Mouse (Mus musculus): ENCODE data around the gene Tlk2.

Gene Tlk2

DNA sequence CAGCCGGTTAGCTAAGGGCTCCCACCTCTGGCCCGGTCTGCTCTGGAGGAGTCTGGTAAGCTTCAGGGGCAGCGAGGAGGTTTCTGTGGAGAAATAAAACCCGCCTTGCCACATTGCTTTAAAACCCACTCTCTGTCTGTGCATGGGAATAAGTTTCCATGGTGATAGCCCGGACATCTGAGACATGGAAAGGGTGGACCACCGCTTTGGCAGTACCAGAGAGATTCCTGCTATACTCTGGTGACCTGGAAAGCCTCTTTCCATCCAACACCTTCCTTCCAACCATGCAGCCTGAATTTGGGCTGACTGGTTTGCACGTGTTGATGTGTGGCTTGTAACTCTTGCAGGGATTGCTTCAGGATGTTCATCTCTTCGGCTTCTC lies 135.0 kb downstream of the Tlk2 start:
- DNase-seq (ENCODE audit: low read depth) = no peak

DNA sequence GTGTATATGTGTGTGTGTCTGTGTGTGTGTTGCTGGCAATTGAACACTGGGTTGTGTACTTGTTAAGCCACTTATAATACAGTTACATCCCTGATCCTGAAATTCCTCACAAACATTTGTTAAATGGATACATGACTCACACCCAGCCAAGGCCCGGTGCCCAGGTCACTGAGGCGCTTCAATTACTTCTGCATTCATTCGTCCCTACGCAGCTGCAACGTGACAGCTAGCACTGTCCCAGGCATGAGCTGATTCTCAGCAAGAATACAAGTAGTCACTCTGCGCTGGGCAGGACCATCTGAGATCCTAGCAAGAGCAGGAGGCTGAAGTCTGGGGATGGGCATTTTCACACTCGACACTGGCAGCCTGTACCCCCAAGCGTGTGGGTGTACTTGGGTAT lies 136.7 kb downstream of the Tlk2 start:
- peak; percentile 41 for DNase-seq (ENCODE audit: low read depth)

DNA sequence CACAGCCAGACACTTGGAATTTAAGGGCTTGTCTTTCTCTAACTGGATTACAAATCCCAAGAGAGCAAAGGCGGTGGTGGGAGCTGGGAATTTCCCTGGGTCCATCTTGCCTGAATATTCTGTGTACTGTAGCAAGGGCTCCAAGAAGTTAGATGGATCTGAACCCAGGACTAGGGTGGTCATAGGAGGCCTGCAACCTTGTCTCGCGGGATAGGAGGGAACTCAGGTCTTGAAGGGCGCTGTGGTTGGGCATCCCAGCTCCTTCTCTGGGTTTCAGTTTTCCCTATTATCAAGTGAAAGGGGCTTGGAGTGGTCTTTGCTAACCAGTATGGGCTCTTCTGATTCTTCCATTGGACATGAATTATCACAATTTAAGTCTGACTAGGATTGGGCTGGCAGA lies 137.5 kb downstream of the Tlk2 start:
- no peak for DNase-seq (ENCODE audit: low read depth)

DNA sequence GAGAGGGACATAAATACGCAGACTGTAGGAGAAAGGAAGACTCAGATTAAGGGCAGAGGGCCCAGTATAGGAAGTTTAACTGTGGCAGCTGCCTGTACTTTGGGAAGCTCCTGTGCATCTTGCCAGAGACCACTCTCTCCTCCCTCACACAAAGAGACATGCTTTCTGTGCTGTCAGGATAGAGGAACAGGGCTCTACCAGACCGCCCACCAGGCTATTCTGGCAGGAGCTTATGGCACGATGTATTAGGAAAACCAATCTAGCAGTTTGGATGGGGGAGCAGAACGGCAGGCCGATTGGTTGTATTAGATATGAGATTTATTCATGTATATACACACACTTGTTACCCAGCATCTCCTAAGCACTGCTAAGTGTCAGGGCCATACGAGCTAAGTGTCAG lies 139.2 kb downstream of the Tlk2 start:
- DNase-seq (ENCODE audit: low read depth) = no peak

DNA sequence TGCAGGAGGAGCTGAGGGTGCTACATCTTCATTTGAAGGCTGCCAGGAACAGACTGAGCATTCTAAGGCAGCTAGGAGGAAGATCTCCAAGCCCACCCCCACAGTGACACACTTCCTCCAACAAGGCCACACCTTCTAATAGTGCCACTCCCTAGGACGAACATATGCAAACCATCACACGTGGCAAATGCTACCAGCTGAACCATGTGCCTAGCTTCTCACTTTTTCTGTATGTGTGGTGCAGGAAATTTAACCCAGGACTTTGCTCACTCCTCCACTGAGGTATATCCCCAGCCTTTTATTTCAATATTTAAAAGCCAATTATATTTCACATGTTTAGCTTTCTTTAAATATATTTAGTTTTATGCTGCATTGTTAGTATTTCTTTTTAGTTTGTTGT lies 142.5 kb downstream of the Tlk2 start:
- no peak for DNase-seq (ENCODE audit: low read depth)

DNA sequence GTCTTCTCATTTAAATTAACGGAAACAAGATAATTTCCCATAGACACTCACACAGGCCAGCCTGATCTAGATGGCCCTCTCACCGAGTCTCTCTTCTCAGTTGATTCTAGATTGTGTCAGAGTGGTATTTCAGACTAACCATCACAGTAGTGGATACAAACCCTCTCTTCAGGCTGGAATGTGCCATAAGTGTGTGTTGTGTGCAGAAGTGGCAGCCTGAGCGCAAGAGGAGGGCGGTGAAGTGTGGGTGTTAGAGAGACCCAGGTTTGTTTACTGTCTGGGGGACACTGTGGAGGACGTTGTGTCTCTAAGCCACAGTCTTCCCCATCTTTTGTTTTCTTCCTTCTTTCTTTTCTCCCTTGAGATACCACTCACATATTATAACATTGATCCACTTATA lies 144.9 kb downstream of the Tlk2 start:
- DNase-seq (ENCODE audit: low read depth) = no peak

DNA sequence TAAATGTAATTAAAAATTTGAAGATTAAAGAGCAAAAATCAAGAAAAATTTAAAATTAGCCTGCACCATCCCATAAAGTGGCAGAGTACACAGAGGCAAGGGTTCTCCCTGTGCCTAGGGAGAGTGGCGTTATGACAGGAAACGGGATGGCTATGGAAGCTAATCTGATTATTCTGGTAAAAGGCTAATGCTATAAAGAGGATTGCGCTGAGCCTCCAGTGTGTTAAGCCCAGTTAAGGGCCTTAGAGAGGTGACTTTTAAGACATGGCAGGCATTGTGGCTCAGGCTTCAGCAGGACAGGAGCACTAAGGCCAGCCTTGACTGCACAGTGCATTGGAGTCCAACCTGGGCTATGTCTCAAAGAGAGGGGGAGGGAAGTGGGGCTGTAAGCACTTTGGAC lies 148.5 kb downstream of the Tlk2 start:
- DNase-seq (ENCODE audit: low read depth) = no peak

DNA sequence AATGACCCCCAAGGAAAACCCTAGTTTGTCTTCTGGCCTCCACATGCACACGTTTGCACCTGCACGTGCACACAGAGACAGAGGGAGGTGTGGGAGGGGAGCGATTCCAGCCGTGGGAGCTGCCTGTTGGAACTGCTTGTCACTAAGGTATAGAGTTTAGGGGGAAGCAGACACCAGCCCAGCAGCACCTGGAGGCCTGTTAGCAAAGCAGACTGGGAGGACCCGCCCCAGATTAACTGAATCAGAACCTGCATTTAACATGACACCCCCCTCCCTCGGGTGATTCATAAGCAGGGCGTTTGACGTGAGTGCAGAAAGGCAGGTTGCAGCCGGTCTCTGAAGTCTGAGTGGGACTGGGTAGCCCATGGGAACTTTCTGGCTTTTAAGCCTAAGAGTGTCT lies 151.4 kb downstream of the Tlk2 start:
- DNase-seq (ENCODE audit: low read depth) = no peak

DNA sequence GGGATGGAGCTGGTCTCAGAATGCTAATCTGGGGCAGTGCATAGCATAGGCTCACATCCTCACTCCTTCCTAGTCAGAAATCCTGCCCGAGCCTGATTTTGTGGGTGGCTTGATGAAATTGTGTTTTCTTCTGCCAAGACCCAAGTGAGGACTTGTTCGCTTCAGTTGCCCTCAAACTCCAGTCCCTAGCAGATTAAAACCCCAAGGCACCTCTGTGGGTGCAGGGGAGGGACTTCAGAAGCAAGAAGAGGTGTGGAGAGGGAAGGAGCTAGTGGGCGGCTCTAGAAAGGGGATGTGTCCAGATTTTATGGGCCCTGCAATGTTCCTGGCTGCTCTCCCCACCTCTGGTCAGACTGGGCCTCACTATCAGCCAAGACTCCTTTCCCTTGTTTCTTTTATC lies 152.5 kb downstream of the Tlk2 start:
- DNase-seq (ENCODE audit: low read depth) = no peak

DNA sequence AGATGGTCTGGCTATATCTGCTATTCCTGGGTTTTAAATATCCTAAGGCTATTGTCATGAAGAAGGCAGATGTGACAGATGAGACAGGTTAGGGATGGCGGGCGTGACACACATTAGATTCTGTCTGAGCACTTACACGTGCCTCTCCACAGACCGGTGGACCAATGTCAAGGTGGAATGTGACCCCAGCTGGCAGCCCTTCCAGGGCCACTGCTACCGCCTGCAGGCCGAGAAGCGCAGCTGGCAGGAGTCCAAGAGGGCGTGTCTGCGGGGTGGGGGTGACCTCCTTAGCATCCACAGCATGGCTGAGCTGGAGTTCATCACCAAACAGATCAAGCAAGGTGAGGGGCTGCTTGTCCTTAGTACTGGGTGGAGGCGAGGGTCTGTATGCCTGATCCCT lies 153.1 kb downstream of the Tlk2 start:
- DNase-seq (ENCODE audit: low read depth) = no peak

DNA sequence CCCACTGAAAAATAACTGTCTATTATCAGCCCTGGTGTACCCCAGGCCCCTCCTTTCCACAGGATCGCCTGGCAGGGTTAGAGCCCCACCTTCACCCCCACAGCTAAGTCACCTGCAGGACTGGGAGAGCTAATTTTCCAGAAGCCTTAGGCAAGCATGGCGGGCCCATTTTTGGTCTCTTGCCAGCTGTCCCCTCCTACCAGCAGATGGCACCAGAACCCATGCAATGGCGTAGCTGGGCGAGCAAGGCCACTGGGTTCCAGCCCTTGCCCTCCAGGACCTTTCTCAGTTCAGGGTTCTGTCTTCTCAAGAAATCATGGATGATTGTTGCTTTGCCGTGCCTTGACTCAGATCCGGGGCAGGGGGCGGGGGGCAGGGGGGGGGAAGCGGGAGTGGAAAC lies 153.9 kb downstream of the Tlk2 start:
- peak; percentile 42 for DNase-seq (ENCODE audit: low read depth)

Data from NIH3T3 (cell line).